Mouse (Mus musculus): Measurements from ENCODE around the gene Reps2.

Reps2 gene

GRCm38 (mm10) chrX:162643091-162643788 lies at the start of gene Reps2:
Gene Reps2, minus strand, starts transcription at chrX:162643649.
- DNase-seq (ENCODE audit: low read depth, low spot score), result peak; percentile 30

- DNase-seq (ENCODE audit: low read depth, low spot score), result no peak
Measured at GRCm38 (mm10) chrX:162691272-162691671, 47.8 kb upstream of the Reps2 start.

GRCm38 (mm10) chrX:162685394-162685793 lies 41.9 kb upstream of the Reps2 start:
- DNase-seq (ENCODE audit: low read depth, low spot score), result no peak

- no peak for DNase-seq (ENCODE audit: low read depth, low spot score)
Measured at GRCm38 (mm10) chrX:162679506-162679905, 36.1 kb upstream of the Reps2 start.

- DNase-seq (ENCODE audit: low read depth, low spot score), result no peak
Measured at GRCm38 (mm10) chrX:162678820-162679219, 35.4 kb upstream of the Reps2 start.

- no peak for DNase-seq (ENCODE audit: low read depth, low spot score)
Measured at GRCm38 (mm10) chrX:162666166-162666565, 22.7 kb upstream of the Reps2 start.

- no peak for DNase-seq (ENCODE audit: low read depth, low spot score)
Measured at GRCm38 (mm10) chrX:162660182-162660581, 16.7 kb upstream of the Reps2 start.

- no peak for DNase-seq (ENCODE audit: low read depth, low spot score)
Measured at GRCm38 (mm10) chrX:162653518-162653917, 10.1 kb upstream of the Reps2 start.

- DNase-seq (ENCODE audit: low read depth, low spot score), result no peak
Measured at GRCm38 (mm10) chrX:162652445-162652844, 9.0 kb upstream of the Reps2 start.

- no peak for DNase-seq (ENCODE audit: low read depth, low spot score)
Measured at GRCm38 (mm10) chrX:162651125-162651524, 7.7 kb upstream of the Reps2 start.

- no peak for DNase-seq (ENCODE audit: low read depth, low spot score)
Measured at GRCm38 (mm10) chrX:162643789-162644092, 292 bp upstream of the Reps2 start.

- no peak for DNase-seq (ENCODE audit: low read depth, low spot score)
Measured at GRCm38 (mm10) chrX:162642402-162643090, 903 bp downstream of the Reps2 start.

GRCm38 (mm10) chrX:162641764-162642163 lies 1.7 kb downstream of the Reps2 start:
- no peak for DNase-seq (ENCODE audit: low read depth, low spot score)

- DNase-seq (ENCODE audit: low read depth, low spot score), result no peak
Measured at GRCm38 (mm10) chrX:162635159-162635558, 8.3 kb downstream of the Reps2 start.

GRCm38 (mm10) chrX:162622091-162622437 lies 21.4 kb downstream of the Reps2 start:
- no peak for DNase-seq (ENCODE audit: low read depth, low spot score)

GRCm38 (mm10) chrX:162621194-162622090 lies 22.0 kb downstream of the Reps2 start:
- DNase-seq (ENCODE audit: low read depth, low spot score), result no peak

GRCm38 (mm10) chrX:162619705-162620104 lies 23.7 kb downstream of the Reps2 start:
- DNase-seq (ENCODE audit: low read depth, low spot score), result no peak

- DNase-seq (ENCODE audit: low read depth, low spot score), result no peak
Measured at GRCm38 (mm10) chrX:162618547-162618946, 24.9 kb downstream of the Reps2 start.

GRCm38 (mm10) chrX:162606113-162606512 lies 37.3 kb downstream of the Reps2 start:
- DNase-seq (ENCODE audit: low read depth, low spot score), result no peak

- no peak for DNase-seq (ENCODE audit: low read depth, low spot score)
Measured at GRCm38 (mm10) chrX:162599666-162600065, 43.8 kb downstream of the Reps2 start.

- no peak for DNase-seq (ENCODE audit: low read depth, low spot score)
Measured at GRCm38 (mm10) chrX:162591005-162591801, 52.2 kb downstream of the Reps2 start.

Data from CD4-positive helper T cell, adult 2 months (primary cell).